Mouse (Mus musculus) right cerebral cortex, postnatal 10 days (tissue): Measurements from ENCODE around the gene Cdh23.

ENCODE experiments used
- DNase-seq, 2 experiments: peaks; one replicate each; pipeline ENCODE4 v3.0.0; 2021; ENCODE audit warnings: low spot score in 2 of 2

The Cdh23 gene

GRCm38 (mm10) chr10:60344111-60344510 lies 352.2 kb downstream of the Cdh23 start:
- no peak for DNase-seq

GRCm38 (mm10) chr10:60341528-60341927 lies 354.8 kb downstream of the Cdh23 start:
- DNase-seq, result no peak

- no peak for DNase-seq
These were observed 361.3 kb downstream of the Cdh23 start for GRCm38 (mm10) chr10:60335021-60335420.

GRCm38 (mm10) chr10:60334583-60334982 lies 361.7 kb downstream of the Cdh23 start:
- no peak for DNase-seq

DNA sequence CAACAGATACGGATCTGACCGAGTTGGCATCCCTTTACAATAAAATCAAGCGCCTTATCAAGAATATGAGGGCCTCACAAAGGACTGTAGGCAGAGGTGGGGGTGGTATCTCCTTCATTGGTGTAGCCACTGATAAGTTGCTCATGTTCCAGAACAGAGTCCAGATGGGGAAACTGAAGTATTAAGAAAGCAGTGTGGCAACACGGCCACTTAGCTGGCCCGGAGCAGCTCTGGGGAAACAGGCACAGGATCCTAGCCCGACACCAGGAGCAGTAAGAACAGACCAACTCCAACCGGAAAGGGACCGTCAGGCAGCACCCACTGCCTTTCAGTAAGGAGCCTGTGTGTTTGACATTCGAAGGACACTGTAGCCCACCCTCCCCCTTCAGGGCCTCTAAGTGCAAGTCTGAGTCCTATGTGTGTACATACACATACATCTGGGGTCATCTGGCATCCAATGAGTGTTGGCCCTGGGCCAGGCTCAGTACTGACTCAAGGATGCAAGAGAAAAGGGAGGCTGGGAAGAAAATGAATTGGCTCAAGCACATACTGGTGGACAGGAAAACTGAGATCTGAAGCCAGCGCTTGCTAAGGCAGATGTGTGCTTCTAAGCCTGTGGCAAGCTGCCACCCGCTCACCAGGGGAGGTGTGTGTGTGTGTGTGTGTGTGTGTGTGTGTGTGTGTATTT lies 367.2 kb downstream of the Cdh23 start:
- DNase-seq, result peak; percentile 49 to 51

DNA sequence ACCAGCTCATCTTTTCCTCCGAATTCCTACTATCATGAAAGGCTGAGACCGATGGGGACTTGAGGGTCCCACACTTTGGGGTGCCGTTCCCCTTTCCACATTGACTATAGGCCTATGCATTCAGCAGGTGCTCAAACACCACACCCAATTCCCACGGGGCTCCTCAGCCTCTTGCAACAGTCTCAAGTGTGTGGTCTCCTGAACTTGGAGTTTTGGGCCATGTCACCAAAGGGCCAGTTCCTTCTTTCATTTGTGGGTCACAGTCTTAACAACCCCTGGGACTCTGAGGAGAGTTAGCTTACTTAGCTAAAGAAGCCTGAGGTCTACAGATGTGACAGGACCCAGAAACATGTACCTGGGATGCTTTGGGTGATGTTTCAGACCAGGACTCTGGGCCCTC lies 380.1 kb downstream of the Cdh23 start:
- no peak for DNase-seq

GRCm38 (mm10) chr10:60313606-60314005 lies 382.7 kb downstream of the Cdh23 start:
- DNase-seq, result no peak

- no peak for DNase-seq
These were observed 385.7 kb downstream of the Cdh23 start for GRCm38 (mm10) chr10:60310629-60311028.

DNA sequence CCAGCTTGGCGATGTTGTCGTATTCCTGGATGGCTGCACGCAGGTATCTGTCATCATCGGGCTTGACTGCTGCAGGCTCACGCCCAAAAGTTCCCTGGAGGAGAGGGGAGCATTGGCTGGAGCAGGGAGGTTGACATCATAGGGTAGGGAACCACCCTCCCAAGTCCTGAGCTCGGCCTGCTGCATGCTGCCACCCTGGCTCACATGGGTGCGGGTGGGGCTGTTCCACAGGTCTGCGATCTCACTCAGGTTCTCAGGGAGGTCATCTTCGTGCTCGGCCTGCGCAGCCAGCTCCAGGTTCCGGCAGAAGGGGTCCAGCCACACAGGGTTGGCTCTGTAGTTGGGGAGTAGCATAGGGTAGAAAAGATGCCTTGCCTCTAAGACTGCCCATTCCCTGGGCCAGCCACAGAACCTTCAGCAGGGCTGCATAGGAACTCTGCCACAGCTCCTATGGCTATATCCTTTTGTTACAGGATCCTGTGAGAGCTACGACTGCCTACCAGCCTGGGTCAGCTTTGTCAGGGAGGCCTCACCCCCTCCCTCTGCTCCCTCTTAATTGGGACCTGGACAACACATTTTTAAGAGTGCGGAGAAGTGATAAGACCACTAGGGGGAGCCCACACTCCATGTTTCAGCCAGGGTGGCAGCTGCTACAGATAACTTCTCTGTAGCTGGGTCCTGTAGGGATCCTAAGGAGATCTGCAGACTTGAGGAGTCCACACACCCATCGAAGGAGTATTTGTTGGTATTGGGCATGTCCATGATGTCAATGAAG lies 391.2 kb downstream of the Cdh23 start:
- DNase-seq, result peak; percentile 81 to 86

DNA sequence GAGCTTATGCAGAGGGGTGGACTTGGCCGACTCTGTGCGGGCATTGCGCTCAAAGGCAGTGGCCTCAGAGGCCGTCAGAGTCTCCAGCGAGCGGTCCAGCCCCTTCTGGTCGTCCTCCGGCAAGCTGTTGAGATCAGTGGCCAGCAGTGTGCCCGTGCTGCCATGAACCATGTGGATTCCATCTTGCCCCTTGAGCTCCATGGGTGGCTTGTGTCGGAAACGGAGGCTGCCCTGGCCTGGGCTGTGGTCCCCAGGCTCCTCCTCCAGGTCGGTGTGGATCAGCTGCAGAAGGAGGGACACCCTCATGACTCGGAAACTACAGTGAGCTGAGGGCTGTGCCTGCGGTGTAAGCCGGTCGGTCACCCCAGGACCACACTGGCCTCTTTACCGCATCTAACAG lies 392.9 kb downstream of the Cdh23 start:
- DNase-seq, result no peak

DNA sequence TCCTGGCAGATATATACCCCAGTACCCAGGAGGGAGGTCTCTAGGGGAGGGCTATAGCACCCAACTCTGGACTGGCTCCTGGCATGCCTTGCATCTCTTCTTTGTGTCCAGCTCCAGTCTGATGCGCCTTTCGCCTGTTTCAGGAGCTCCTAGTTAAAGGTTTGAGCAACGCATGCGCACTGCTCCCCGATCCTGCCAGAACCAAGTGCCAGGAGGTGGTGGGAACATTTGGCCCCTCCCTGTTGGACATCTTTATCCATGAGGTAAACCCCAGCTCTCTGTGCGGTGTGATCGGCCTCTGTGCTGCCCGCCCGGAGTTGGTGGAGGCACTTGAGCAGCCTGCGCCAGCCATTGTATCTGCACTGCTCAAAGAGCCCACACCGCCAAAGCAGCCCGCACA lies 396.7 kb downstream of the Cdh23 start:
- no peak for DNase-seq

- DNase-seq, result no peak
These were observed 400.3 kb downstream of the Cdh23 start for GRCm38 (mm10) chr10:60296027-60296426.

- DNase-seq, result no peak
These were observed 400.9 kb downstream of the Cdh23 start for GRCm38 (mm10) chr10:60295356-60295755.

DNA sequence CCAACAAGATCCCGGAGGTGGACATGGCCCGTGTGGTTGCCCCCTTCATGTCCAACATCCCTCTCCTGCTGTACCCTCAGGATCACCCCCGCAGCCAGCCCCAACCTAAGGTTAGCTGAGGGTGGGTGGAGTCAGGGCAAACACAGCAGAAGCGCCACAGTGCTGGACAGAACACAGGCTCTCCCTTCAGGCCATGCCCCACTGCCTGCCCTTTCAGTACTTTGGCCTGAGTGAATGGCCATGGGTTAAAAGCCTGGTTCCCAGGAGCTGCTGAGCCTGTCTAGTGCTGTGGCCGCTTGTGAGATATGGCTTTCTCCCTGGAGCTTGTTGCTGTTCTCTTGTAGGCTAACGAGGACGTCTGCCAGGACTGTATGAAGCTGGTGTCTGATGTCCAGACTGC lies 401.7 kb downstream of the Cdh23 start:
- DNase-seq, result no peak

GRCm38 (mm10) chr10:60292209-60292608 lies 404.1 kb downstream of the Cdh23 start:
- DNase-seq, result no peak

GRCm38 (mm10) chr10:60290739-60291110 lies 405.6 kb downstream of the Cdh23 start:
- DNase-seq, result no peak

DNA sequence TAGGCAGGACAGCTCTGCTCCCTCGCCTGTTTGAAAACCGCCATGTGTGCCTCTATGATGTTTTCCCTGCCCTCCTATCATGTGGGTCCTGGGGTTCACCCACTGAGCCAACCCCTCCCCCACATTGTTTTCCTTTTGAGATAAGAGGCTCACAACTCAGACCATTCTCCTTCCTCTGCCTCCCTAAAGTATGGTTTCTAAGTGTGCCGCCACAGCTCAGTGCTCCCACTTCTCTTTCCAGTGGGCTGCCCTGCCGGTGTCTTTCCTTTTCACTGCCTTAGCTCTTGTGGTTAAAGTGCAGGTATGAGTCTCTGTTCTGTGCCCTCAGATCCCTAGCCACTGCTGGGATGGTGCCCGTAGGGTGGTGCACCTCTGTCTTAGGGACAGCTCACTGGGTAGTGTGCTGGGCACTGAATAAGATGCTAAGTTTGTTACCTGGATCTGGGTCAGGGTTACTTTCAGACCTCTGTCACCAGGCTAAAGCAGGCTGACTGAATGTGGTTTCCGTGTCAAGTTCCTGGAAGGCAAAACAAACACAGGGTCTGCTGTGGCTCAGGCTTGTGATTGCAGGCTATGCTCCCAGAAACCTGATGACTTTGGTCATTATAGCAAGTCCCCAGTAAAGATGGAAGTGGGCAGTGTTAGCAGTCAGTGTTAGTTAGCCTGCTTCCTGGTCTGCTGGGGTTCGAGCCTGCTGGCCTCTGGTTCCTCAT lies 406.1 kb downstream of the Cdh23 start:
- no peak for DNase-seq

DNA sequence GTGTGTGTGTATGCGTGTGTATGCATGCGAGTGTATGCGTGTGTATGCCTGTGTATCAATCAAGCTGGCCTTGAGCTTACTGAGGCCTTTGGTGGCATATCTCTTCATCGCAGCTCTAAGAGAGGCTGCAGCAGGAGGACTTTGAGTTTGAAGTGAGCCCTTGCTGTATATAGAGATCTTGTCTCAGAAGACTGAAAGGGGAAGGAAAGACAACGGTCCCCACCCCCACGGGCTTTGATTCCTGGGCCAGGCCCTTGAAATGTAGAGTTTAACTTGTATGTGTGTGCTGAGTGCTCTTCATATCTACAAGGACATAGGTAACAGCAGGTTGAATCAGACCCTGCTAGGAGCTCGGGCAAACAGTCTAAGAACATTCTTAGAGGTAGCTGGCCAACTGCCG lies 407.1 kb downstream of the Cdh23 start:
- no peak for DNase-seq

DNA sequence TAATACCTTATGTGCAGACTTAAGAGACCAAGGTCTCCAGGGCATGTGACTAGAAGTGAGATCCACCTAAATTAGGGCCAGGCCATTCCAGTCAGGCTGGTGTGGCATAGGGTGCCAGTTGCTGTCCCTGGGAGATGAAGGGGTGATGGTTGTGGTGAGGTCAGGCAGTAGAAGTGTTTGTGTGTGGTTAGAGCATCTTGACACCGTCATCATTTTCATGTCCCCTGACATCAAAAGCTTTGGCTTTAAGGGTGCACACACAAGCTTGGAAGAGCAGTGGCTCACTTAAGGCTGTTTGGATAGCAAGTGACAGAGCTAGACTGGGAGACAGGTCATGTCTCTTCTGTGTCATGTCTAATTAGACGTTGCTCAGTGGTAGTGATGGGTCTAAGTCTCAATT lies 408.6 kb downstream of the Cdh23 start:
- no peak for DNase-seq

- DNase-seq, result no peak
These were observed 409.1 kb downstream of the Cdh23 start for GRCm38 (mm10) chr10:60287161-60287560.

GRCm38 (mm10) chr10:60286546-60286945 lies 409.7 kb downstream of the Cdh23 start:
- DNase-seq, result no peak

GRCm38 (mm10) chr10:60285676-60286372 lies 410.5 kb downstream of the Cdh23 start:
- peak; percentile 93 to 96 for DNase-seq
